Mouse (Mus musculus): ENCODE results near the gene Tent5b. TPM values are rescaled to one million over a fixed set of nuclear protein-coding genes. Genes with fewer than 3 reads are reported as not detected.
"Not testable (repeated sequence)": the region's sequence is repeated elsewhere in the genome, so short reads cannot be mapped to it uniquely, and the experiment has no call there.

The Tent5b gene
- polyA plus RNA-seq, 1 experiment from 2014 or later: 1.6 TPM

DNA sequence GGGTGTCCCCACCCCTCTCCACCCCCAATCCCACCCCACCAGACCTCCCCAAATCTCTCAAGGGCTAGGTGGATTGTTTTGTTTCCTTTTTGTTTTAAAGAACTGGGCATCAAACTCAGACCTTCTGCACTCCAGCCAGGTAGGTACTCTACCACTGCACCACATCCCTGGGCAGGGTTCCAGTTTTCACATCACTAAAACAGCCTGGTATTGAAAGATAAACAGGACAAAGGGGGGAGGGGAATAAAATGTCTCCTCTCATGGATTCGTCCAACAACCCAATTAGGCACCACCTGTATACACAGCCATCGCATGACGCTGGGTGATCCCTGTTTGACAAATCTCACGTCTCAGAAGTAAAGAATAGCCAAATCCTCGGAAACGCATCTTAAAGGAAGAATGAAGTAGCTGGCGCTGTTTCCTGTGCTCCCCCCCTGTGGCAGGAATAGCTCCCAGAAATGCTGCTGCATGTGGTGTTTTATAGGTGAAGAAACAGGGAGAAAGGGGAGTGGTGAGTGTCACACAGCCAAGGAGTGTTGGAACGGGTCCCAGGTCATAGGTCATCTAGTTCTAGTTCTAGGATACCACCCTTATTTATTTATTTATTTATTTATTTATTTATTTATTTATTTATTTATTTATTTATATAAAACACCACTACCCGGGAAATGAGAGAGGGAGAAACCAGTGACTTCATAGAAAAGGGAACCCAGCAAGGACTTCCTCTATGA, 25.0 kb downstream of the Tent5b start:
- peaks cover 32% of the 10 kb centered on the region for H3K27me3 ChIP-seq (ENCODE audit: control insufficient read depth, insufficient read depth, low read depth, low read length)
- no peak for ATAC-seq (ENCODE audit: low read depth)
- H3K27ac ChIP-seq (ENCODE audit: low read length): no peak overlapping the region
- no peaks in the 10 kb centered on the region for H3K4me1 ChIP-seq (replicated peaks; ENCODE audit: control insufficient read depth, insufficient read depth, low read length)
- no peak overlapping the region for H3K4me2 ChIP-seq (ENCODE audit: low read depth, low read length)
- no peaks in the 10 kb centered on the region for H3K9me3 ChIP-seq (ENCODE audit: control insufficient read depth, low read length)
- WGBS: 41% methylated on average over 9 of the region's 9 CpGs
- H3K36me3 ChIP-seq (ENCODE audit: control insufficient read depth, insufficient read depth, low read length): no peaks in the 10 kb centered on the region
- no peak overlapping the region for H3K9ac ChIP-seq (ENCODE audit: low read length)
- H3K4me3 ChIP-seq (ENCODE audit: low read length): no peak overlapping the region

DNA sequence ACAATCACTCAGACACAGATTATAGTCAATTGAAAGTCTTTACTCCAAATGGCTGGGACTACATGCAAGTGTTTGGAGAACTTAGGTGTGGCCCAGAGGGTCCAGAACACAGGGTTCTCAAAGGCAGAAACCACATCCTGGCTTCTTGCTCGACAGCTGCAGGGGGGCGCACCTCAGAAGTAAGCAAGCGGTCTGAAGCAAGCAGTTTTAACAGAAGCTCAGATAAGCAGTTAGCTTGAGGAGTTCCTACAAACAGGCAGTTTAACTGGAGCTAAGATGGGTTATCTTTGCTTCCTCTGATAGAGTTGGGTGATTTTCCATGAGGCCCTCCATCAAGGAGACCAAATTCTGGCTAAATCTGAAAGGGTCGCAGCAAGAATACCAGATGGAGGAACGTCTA, 26.6 kb downstream of the Tent5b start:
- 63% methylated on average over 5 of the region's 5 CpGs for WGBS
- H3K27ac ChIP-seq (ENCODE audit: low read length): no peak overlapping the region
- H3K27me3 ChIP-seq (ENCODE audit: control insufficient read depth, insufficient read depth, low read depth, low read length): peaks cover 16% of the 10 kb centered on the region
- no peaks in the 10 kb centered on the region for H3K4me1 ChIP-seq (replicated peaks; ENCODE audit: control insufficient read depth, insufficient read depth, low read length)
- no peak overlapping the region for H3K4me3 ChIP-seq (ENCODE audit: low read length)
- no peak overlapping the region for H3K4me2 ChIP-seq (ENCODE audit: low read depth, low read length)
- ATAC-seq (ENCODE audit: low read depth): no peak
- H3K9me3 ChIP-seq (ENCODE audit: control insufficient read depth, low read length): no peaks in the 10 kb centered on the region
- no peak overlapping the region for H3K9ac ChIP-seq (ENCODE audit: low read length)
- no peaks in the 10 kb centered on the region for H3K36me3 ChIP-seq (ENCODE audit: control insufficient read depth, insufficient read depth, low read length)

DNA sequence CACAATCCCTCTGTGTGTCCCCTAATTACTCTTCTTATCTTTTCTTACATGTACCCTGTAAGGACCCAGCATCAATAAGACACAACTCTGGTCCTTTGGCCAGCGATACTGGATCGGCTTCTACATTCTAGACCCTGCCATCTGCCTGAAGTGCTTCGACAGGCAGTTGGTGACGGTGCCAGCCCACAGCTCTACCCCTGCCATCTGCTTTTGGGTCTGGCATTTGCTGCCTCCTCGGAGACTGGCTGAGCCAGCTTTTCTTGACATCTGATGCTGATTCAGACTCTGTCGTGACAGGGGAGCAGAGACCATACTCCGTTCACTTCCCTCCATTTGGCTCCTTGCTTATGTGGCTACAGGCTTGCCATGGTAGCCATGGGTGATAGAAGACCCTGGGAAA, 29.1 kb downstream of the Tent5b start:
- no peaks in the 10 kb centered on the region for H3K4me1 ChIP-seq (replicated peaks; ENCODE audit: control insufficient read depth, insufficient read depth, low read length)
- no peak overlapping the region for H3K4me3 ChIP-seq (ENCODE audit: low read length)
- no peaks in the 10 kb centered on the region for H3K36me3 ChIP-seq (ENCODE audit: control insufficient read depth, insufficient read depth, low read length)
- no peak overlapping the region for H3K4me2 ChIP-seq (ENCODE audit: low read depth, low read length)
- no peak overlapping the region for H3K9ac ChIP-seq (ENCODE audit: low read length)
- H3K27me3 ChIP-seq (ENCODE audit: control insufficient read depth, insufficient read depth, low read depth, low read length): peaks cover 9% of the 10 kb centered on the region
- 68% methylated on average over 7 of the region's 7 CpGs for WGBS
- H3K27ac ChIP-seq (ENCODE audit: low read length): no peak overlapping the region
- H3K9me3 ChIP-seq (ENCODE audit: control insufficient read depth, low read length): no peaks in the 10 kb centered on the region
- no peak for ATAC-seq (ENCODE audit: low read depth)

DNA sequence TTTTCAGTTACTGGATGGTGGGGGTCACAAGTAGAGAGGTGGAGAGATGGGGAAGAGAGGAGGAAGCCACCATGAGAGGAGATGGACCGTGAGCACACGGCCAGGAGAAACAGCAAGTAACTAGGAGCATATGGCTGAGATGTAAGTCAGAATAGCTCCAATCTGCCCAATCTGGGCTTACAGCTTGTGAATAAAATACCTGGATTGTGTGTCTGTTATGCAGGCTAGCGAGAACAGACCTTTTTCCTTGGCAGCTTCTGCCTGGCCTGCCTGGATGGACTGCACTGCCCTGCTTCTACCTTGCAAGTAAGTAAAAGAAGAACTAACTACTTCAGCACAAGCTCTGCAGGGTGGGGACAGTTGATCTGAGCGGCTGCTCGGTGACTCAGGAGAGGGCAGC, 31.1 kb downstream of the Tent5b start:
- Histone ChIP-seq H3K4me2 (ENCODE audit: low read depth, low read length) (no peak overlapping the region), H3K36me3 (ENCODE audit: control insufficient read depth, insufficient read depth, low read length) (no peaks in the 10 kb centered on the region), H3K9me3 (ENCODE audit: control insufficient read depth, low read length) (no peaks in the 10 kb centered on the region), H3K4me3 (ENCODE audit: low read length) (no peak overlapping the region), H3K27me3 (ENCODE audit: control insufficient read depth, insufficient read depth, low read depth, low read length) (peaks cover 4% of the 10 kb centered on the region), H3K27ac (ENCODE audit: low read length) (no peak overlapping the region), H3K9ac (ENCODE audit: low read length) (no peak overlapping the region), H3K4me1 (replicated peaks; ENCODE audit: control insufficient read depth, insufficient read depth, low read length) (no peaks in the 10 kb centered on the region)
- 69% methylated on average over 5 of the region's 5 CpGs for WGBS
- ATAC-seq (ENCODE audit: low read depth): no peak

DNA sequence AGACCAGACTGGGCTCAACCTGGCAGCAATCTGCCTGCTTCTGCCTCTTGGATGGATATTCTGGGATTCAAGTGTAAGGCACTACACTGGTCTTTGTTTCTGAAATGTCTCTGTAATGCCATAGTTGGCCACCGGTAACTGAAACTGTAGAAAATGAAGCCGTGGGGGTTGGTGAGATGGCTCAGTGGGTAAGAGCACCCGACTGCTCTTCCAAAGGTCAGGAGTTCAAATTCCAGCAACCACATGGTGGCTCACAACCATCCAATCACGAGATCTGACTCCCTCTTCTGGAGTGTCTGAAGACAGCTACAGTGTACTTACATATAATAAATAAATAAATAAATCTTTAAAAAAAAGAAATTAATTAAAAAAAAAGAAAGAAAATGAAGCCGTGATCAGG, 32.6 kb downstream of the Tent5b start:
- not testable (repeated sequence) for H3K9me3 ChIP-seq (ENCODE audit: control insufficient read depth, low read length); H3K4me3 ChIP-seq (ENCODE audit: low read length); H3K4me1 ChIP-seq (replicated peaks; ENCODE audit: control insufficient read depth, insufficient read depth, low read length); ATAC-seq (ENCODE audit: low read depth); H3K36me3 ChIP-seq (ENCODE audit: control insufficient read depth, insufficient read depth, low read length); H3K9ac ChIP-seq (ENCODE audit: low read length); H3K27ac ChIP-seq (ENCODE audit: low read length); H3K27me3 ChIP-seq (ENCODE audit: control insufficient read depth, insufficient read depth, low read depth, low read length); H3K4me2 ChIP-seq (ENCODE audit: low read depth, low read length)
- WGBS: 51% methylated on average over 4 of the region's 5 CpGs

DNA sequence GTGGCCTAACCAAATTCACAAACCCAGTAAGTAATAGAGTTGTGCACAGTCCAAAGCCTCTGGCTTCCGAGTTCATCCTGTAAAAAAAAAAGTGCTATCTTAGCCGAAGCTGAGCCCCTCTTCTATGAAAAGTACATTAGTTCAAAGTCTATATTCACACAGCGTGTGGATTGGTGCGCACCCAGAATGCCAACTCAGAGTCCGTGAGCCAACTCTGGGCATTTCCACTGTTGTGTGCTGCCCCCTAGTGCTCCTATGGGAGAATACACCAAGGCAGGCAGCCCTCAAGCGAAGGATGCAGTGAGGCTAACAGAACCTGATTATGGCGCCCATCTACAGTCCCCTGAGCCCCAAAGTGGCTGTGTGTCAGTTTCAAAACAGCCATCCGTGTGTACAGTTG, 33.0 kb downstream of the Tent5b start:
- Histone ChIP-seq H3K9ac (ENCODE audit: low read length) (no peak overlapping the region), H3K4me1 (replicated peaks; ENCODE audit: control insufficient read depth, insufficient read depth, low read length) (no peaks in the 10 kb centered on the region), H3K9me3 (ENCODE audit: control insufficient read depth, low read length) (no peaks in the 10 kb centered on the region), H3K4me2 (ENCODE audit: low read depth, low read length) (no peak overlapping the region), H3K36me3 (ENCODE audit: control insufficient read depth, insufficient read depth, low read length) (no peaks in the 10 kb centered on the region), H3K27me3 (ENCODE audit: control insufficient read depth, insufficient read depth, low read depth, low read length) (no peaks in the 10 kb centered on the region; the same call in 1 of the 2 replicates), H3K4me3 (ENCODE audit: low read length) (no peak overlapping the region), H3K27ac (ENCODE audit: low read length) (no peak overlapping the region)
- peak; percentile 74 for ATAC-seq (ENCODE audit: low read depth)
- WGBS: 8% methylated on average over 8 of the region's 8 CpGs

DNA sequence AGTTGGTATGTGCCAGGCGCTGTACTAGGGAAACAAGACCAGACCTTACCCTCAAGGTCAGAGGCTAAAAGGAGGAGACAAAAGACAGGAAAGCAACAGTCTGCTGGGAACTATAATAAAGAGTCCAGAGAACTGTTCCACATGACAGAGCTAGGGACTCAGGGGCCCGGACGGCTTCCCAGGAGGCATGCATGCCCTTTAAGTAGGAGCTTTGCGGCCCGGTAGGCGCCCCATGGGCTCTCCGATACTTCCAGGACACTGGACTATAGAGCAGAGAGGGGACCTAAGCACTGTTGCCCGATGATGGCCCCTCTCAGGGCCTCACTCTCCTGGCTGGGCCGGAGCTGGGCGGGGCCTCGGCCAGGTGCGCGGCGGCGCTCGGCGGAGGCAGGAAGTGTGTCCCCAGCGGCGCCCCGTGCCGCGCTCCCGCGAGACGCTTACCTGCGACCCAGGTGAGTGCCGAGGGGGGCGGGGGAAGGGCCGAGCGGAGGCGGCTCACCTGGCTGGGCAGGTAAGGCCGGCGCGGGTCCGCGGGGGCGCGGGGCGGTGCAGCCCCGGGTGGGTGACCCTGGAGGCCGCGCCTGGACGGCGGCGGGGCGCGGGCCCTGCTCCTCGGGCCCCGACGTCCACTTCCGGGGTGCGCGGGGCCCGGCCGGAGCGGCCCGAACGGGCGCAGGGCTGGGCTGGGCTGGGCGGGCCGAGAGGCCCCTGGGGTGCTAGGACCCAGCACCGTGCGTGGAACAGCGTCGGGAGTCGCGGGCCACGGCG, 38.9 kb downstream of the Tent5b start, which contains the start of gene Kdf1:
TSS of gene Kdf1 (plus strand) at position 363 of the 768 bp plus-strand sequence.
- Histone ChIP-seq H3K27me3 (ENCODE audit: control insufficient read depth, insufficient read depth, low read depth, low read length) (peaks cover 22% of the 10 kb centered on the region), H3K27ac (ENCODE audit: low read length) (peak within 1 kb of the TSS; percentile 54; the same call in 1 of the 2 replicates), H3K4me2 (ENCODE audit: low read depth, low read length) (peak within 1 kb of the TSS; percentile 51), H3K36me3 (ENCODE audit: control insufficient read depth, insufficient read depth, low read length) (no peaks in the 10 kb centered on the region), H3K9me3 (ENCODE audit: control insufficient read depth, low read length) (no peaks in the 10 kb centered on the region), H3K9ac (ENCODE audit: low read length) (peak within 1 kb of the TSS; percentile 73), H3K4me1 (replicated peaks; ENCODE audit: control insufficient read depth, insufficient read depth, low read length) (peaks cover 5% of the 10 kb centered on the region), H3K4me3 (ENCODE audit: low read length) (peak within 1 kb of the TSS; percentile 63)
- WGBS: 2% methylated on average over 46 of the region's 69 CpGs
- peak; percentile 94 for ATAC-seq (ENCODE audit: low read depth)

DNA sequence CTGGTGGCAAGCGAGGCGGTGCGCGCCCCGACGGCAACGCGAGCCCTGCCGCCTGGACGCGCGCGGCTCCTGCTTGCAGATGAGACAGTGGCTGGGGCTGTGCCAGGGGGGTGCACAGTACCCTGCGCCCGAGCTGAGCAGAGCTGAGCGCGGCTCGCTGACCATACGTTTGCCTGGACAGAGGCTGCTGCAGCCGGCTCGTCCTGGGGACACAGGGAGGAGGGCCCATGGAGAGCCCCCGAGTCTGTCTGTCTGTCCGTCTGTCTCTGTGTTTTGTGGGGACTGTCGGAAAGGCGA, 39.4 kb downstream of the Tent5b start:
- H3K4me2 ChIP-seq (ENCODE audit: low read depth, low read length): peak overlapping the region; percentile 51
- H3K4me1 ChIP-seq (replicated peaks; ENCODE audit: control insufficient read depth, insufficient read depth, low read length): peaks cover 5% of the 10 kb centered on the region
- peak; percentile 73 for ATAC-seq (ENCODE audit: low read depth)
- H3K9me3 ChIP-seq (ENCODE audit: control insufficient read depth, low read length): no peaks in the 10 kb centered on the region
- H3K4me3 ChIP-seq (ENCODE audit: low read length): peak overlapping the region; percentile 63
- WGBS: 3% methylated on average over 22 of the region's 25 CpGs
- H3K27me3 ChIP-seq (ENCODE audit: control insufficient read depth, insufficient read depth, low read depth, low read length): peaks cover 22% of the 10 kb centered on the region
- 0 out of 2 replicates have a peak overlapping the region, but pooled peaks have one; percentile 54 for H3K27ac ChIP-seq (ENCODE audit: low read length)
- H3K36me3 ChIP-seq (ENCODE audit: control insufficient read depth, insufficient read depth, low read length): no peaks in the 10 kb centered on the region
- H3K9ac ChIP-seq (ENCODE audit: low read length): peak overlapping the region; percentile 73

DNA sequence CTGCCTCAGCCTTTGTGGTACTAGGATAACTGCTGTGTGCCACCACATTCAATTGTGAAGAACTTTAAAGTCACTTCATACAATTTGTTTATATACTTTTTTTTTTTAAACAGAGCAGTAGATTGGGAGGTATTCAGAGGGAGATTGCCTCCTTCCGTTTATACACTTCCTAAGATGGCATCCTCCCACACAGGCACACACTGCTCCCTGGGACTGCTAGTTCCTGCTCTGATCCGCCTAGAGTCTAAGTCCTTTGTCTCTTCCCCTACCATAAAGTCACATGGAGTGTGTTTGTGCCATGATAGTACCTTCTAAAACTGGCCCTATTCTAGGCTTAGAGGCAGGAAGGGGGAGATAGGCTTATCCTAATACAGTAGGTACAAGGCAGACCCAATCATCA, 41.6 kb downstream of the Tent5b start:
- Histone ChIP-seq H3K27me3 (ENCODE audit: control insufficient read depth, insufficient read depth, low read depth, low read length) (peaks cover 22% of the 10 kb centered on the region), H3K4me1 (replicated peaks; ENCODE audit: control insufficient read depth, insufficient read depth, low read length) (peaks cover 5% of the 10 kb centered on the region), H3K27ac (ENCODE audit: low read length) (no peak overlapping the region), H3K4me3 (ENCODE audit: low read length) (no peak overlapping the region), H3K9ac (ENCODE audit: low read length) (no peak overlapping the region), H3K36me3 (ENCODE audit: control insufficient read depth, insufficient read depth, low read length) (no peaks in the 10 kb centered on the region), H3K9me3 (ENCODE audit: control insufficient read depth, low read length) (no peaks in the 10 kb centered on the region), H3K4me2 (ENCODE audit: low read depth, low read length) (no peak overlapping the region)
- 58% methylated on average over 2 of the region's 2 CpGs for WGBS
- ATAC-seq (ENCODE audit: low read depth): no peak

Data from lung, embryonic 16.5 days (tissue).